Mouse (Mus musculus): ENCODE measurements around the gene Grm8. TPM values are rescaled to one million over a fixed set of nuclear protein-coding genes. Genes with fewer than 3 reads are reported as not detected.

The Grm8 gene
- polyA plus RNA-seq, 1 experiment from 2014 or later, result not detected

- Histone ChIP-seq H3K4me3 (replicated peaks) (no peak overlapping the region), H3K4me2 (no peak overlapping the region), H3K27ac (replicated peaks) (no peak overlapping the region), H3K27me3 (no peaks in the 10 kb centered on the region), H3K9ac (no peak overlapping the region), H3K9me3 (replicated peaks) (no peaks in the 10 kb centered on the region), H3K36me3 (replicated peaks) (no peaks in the 10 kb centered on the region), H3K4me1 (replicated peaks) (no peaks in the 10 kb centered on the region)
- 55% methylated on average over 4 of the region's 4 CpGs for WGBS (ENCODE audit: insufficient replicate concordance)
- ATAC-seq (ENCODE audit: insufficient read depth), result no peak
Observed at GRCm38 (mm10) chr6:27775646-27776271, 359.2 kb downstream of the Grm8 start.

- no peaks in the 10 kb centered on the region for H3K27me3 ChIP-seq
- no peak overlapping the region for H3K27ac ChIP-seq (replicated peaks)
- H3K9ac ChIP-seq, result no peak overlapping the region
- no peaks in the 10 kb centered on the region for H3K9me3 ChIP-seq (replicated peaks)
- WGBS (ENCODE audit: insufficient replicate concordance), result 62% methylated on average over 6 of the region's 6 CpGs
- ATAC-seq (ENCODE audit: insufficient read depth), result no peak
- H3K4me2 ChIP-seq, result no peak overlapping the region
- no peaks in the 10 kb centered on the region for H3K36me3 ChIP-seq (replicated peaks)
- H3K4me1 ChIP-seq (replicated peaks), result no peaks in the 10 kb centered on the region
- no peak overlapping the region for H3K4me3 ChIP-seq (replicated peaks)
Observed at GRCm38 (mm10) chr6:27762061-27762460, 372.9 kb downstream of the Grm8 start.

GRCm38 (mm10) chr6:27753290-27753829, 381.6 kb downstream of the Grm8 start:
- H3K9ac ChIP-seq, result no peak overlapping the region
- ATAC-seq (ENCODE audit: insufficient read depth), result no peak
- H3K4me2 ChIP-seq, result no peak overlapping the region
- H3K27me3 ChIP-seq, result no peaks in the 10 kb centered on the region
- no peaks in the 10 kb centered on the region for H3K36me3 ChIP-seq (replicated peaks)
- no peaks in the 10 kb centered on the region for H3K4me1 ChIP-seq (replicated peaks)
- no peak overlapping the region for H3K4me3 ChIP-seq (replicated peaks)
- H3K9me3 ChIP-seq (replicated peaks), result no peaks in the 10 kb centered on the region
- 76% methylated on average over 2 of the region's 2 CpGs for WGBS (ENCODE audit: insufficient replicate concordance)
- no peak overlapping the region for H3K27ac ChIP-seq (replicated peaks)

- H3K4me2 ChIP-seq, result no peak overlapping the region
- no peaks in the 10 kb centered on the region for H3K9me3 ChIP-seq (replicated peaks)
- no peak overlapping the region for H3K4me3 ChIP-seq (replicated peaks)
- no peak overlapping the region for H3K9ac ChIP-seq
- no peaks in the 10 kb centered on the region for H3K27me3 ChIP-seq
- no peaks in the 10 kb centered on the region for H3K4me1 ChIP-seq (replicated peaks)
- no peak for ATAC-seq (ENCODE audit: insufficient read depth)
- no peaks in the 10 kb centered on the region for H3K36me3 ChIP-seq (replicated peaks)
- 66% methylated on average over 4 of the region's 4 CpGs for WGBS (ENCODE audit: insufficient replicate concordance)
- no peak overlapping the region for H3K27ac ChIP-seq (replicated peaks)
Observed at GRCm38 (mm10) chr6:27746493-27746892, 388.5 kb downstream of the Grm8 start.

GRCm38 (mm10) chr6:27745693-27746451, 389.1 kb downstream of the Grm8 start:
- no peak overlapping the region for H3K4me2 ChIP-seq
- H3K36me3 ChIP-seq (replicated peaks), result no peaks in the 10 kb centered on the region
- no peak for ATAC-seq (ENCODE audit: insufficient read depth)
- H3K4me1 ChIP-seq (replicated peaks), result no peaks in the 10 kb centered on the region
- no peaks in the 10 kb centered on the region for H3K9me3 ChIP-seq (replicated peaks)
- no peak overlapping the region for H3K9ac ChIP-seq
- no peak overlapping the region for H3K27ac ChIP-seq (replicated peaks)
- no peak overlapping the region for H3K4me3 ChIP-seq (replicated peaks)
- H3K27me3 ChIP-seq, result no peaks in the 10 kb centered on the region
- WGBS (ENCODE audit: insufficient replicate concordance), result 33% methylated on average over 5 of the region's 5 CpGs

- no peaks in the 10 kb centered on the region for H3K4me1 ChIP-seq (replicated peaks)
- no peaks in the 10 kb centered on the region for H3K9me3 ChIP-seq (replicated peaks)
- WGBS (ENCODE audit: insufficient replicate concordance), result 55% methylated on average over 3 of the region's 3 CpGs
- no peaks in the 10 kb centered on the region for H3K27me3 ChIP-seq
- no peak overlapping the region for H3K4me2 ChIP-seq
- H3K36me3 ChIP-seq (replicated peaks), result no peaks in the 10 kb centered on the region
- no peak overlapping the region for H3K4me3 ChIP-seq (replicated peaks)
- no peak overlapping the region for H3K27ac ChIP-seq (replicated peaks)
- no peak for ATAC-seq (ENCODE audit: insufficient read depth)
- H3K9ac ChIP-seq, result no peak overlapping the region
Observed at GRCm38 (mm10) chr6:27689382-27689781, 445.6 kb downstream of the Grm8 start.

- WGBS (ENCODE audit: insufficient replicate concordance), result 34% methylated on average over 6 of the region's 6 CpGs
- Histone ChIP-seq H3K4me3 (replicated peaks) (no peak overlapping the region), H3K27me3 (no peaks in the 10 kb centered on the region), H3K9ac (no peak overlapping the region), H3K9me3 (replicated peaks) (no peaks in the 10 kb centered on the region), H3K27ac (replicated peaks) (no peak overlapping the region), H3K4me1 (replicated peaks) (no peaks in the 10 kb centered on the region), H3K36me3 (replicated peaks) (no peaks in the 10 kb centered on the region), H3K4me2 (no peak overlapping the region)
- ATAC-seq (ENCODE audit: insufficient read depth), result no peak
Observed at GRCm38 (mm10) chr6:27661747-27662435, 473.1 kb downstream of the Grm8 start.

GRCm38 (mm10) chr6:27657520-27657919, 477.5 kb downstream of the Grm8 start:
- H3K4me2 ChIP-seq, result no peak overlapping the region
- no peaks in the 10 kb centered on the region for H3K36me3 ChIP-seq (replicated peaks)
- 34% methylated on average over 1 of the region's 1 CpGs for WGBS (ENCODE audit: insufficient replicate concordance)
- no peaks in the 10 kb centered on the region for H3K9me3 ChIP-seq (replicated peaks)
- no peaks in the 10 kb centered on the region for H3K4me1 ChIP-seq (replicated peaks)
- no peaks in the 10 kb centered on the region for H3K27me3 ChIP-seq
- no peak overlapping the region for H3K4me3 ChIP-seq (replicated peaks)
- no peak for ATAC-seq (ENCODE audit: insufficient read depth)
- no peak overlapping the region for H3K9ac ChIP-seq
- no peak overlapping the region for H3K27ac ChIP-seq (replicated peaks)

- Histone ChIP-seq H3K9ac (no peak overlapping the region), H3K4me2 (no peak overlapping the region), H3K4me3 (replicated peaks) (no peak overlapping the region), H3K9me3 (replicated peaks) (no peaks in the 10 kb centered on the region), H3K27ac (replicated peaks) (no peak overlapping the region), H3K36me3 (replicated peaks) (no peaks in the 10 kb centered on the region), H3K27me3 (no peaks in the 10 kb centered on the region), H3K4me1 (replicated peaks) (no peaks in the 10 kb centered on the region)
- ATAC-seq (ENCODE audit: insufficient read depth), result no peak
- WGBS (ENCODE audit: insufficient replicate concordance), result 50% methylated on average over 1 of the region's 1 CpGs
Observed at GRCm38 (mm10) chr6:27646503-27646902, 488.5 kb downstream of the Grm8 start.

- ATAC-seq (ENCODE audit: insufficient read depth), result no peak
- Histone ChIP-seq H3K4me2 (no peak overlapping the region), H3K9ac (no peak overlapping the region), H3K36me3 (replicated peaks) (no peaks in the 10 kb centered on the region), H3K27ac (replicated peaks) (no peak overlapping the region), H3K27me3 (no peaks in the 10 kb centered on the region), H3K4me3 (replicated peaks) (no peak overlapping the region), H3K9me3 (replicated peaks) (no peaks in the 10 kb centered on the region), H3K4me1 (replicated peaks) (no peaks in the 10 kb centered on the region)
- WGBS (ENCODE audit: insufficient replicate concordance), result 32% methylated on average over 5 of the region's 5 CpGs
Observed at GRCm38 (mm10) chr6:27645054-27645453, 489.9 kb downstream of the Grm8 start.

- Histone ChIP-seq H3K36me3 (replicated peaks) (no peaks in the 10 kb centered on the region), H3K4me3 (replicated peaks) (no peak overlapping the region), H3K9ac (no peak overlapping the region), H3K4me1 (replicated peaks) (no peaks in the 10 kb centered on the region), H3K9me3 (replicated peaks) (no peaks in the 10 kb centered on the region), H3K4me2 (no peak overlapping the region), H3K27ac (replicated peaks) (no peak overlapping the region), H3K27me3 (no peaks in the 10 kb centered on the region)
- 47% methylated on average over 3 of the region's 3 CpGs for WGBS (ENCODE audit: insufficient replicate concordance)
- no peak for ATAC-seq (ENCODE audit: insufficient read depth)
Observed at GRCm38 (mm10) chr6:27635898-27636297, 499.1 kb downstream of the Grm8 start.

Measured in liver, embryonic 15.5 days (tissue).